Mouse (Mus musculus) spleen, adult 2 months (tissue): Measurements from ENCODE around the gene Ak5.
"Not testable (repeated sequence)": the region's sequence is repeated elsewhere in the genome, so short reads cannot be mapped to it uniquely, and the experiment has no call there.

ENCODE experiments used
- CTCF ChIP-seq: fragments of 200-500 bp; IDR thresholded peaks from 2 replicates; pipeline ENCODE4 v1.5.1; 2011; ENCODE audit warnings: mild to moderate bottlenecking, inconsistent platforms; ENCODE audit not compliant: insufficient read depth, insufficient read length, insufficient replicate concordance; ENCODE audit errors: extremely low read depth
- POLR2A ChIP-seq: fragments of 200-500 bp; IDR thresholded peaks from 2 replicates; pipeline ENCODE4 v1.6.1; 2011; ENCODE audit warnings: low read depth, low read length, inconsistent platforms

GRCm38 (mm10) chr3:152458875-152459274 lies 209.3 kb downstream of the Ak5 start:
- not testable (repeated sequence) for TF ChIP-seq CTCF, POLR2A
